Mouse (Mus musculus) MEL (cell line): ENCODE data around the gene Lypla2. TPM values are rescaled to one million over a fixed set of nuclear protein-coding genes. Genes with fewer than 3 reads are reported as not detected.

Source experiments
- DNase-seq: peaks from one replicate; pipeline ENCODE4 v3.0.0; 2011; ENCODE audit warnings: low read depth, low spot score
- H3K27ac ChIP-seq: 2 replicates; pipeline ENCODE4 v1.5.1; 2012; ENCODE audit warnings: low read depth, mild to moderate bottlenecking, control low read depth, low read length, moderate library complexity; ENCODE audit not compliant: control insufficient read depth
- H3K27me3 ChIP-seq, 2 experiments: fragments of 150-350 bp in 1 of 2; sonication (generic) in 1 of 2; 2 replicates each; pipeline ENCODE4 v1.6.1; 2012; ENCODE audit warnings: low read length in 2 of 2, mild to moderate bottlenecking in 2 of 2, improper control_type of control experiment in 1 of 2, moderate library complexity in 1 of 2; ENCODE audit not compliant: insufficient read depth in 2 of 2, control insufficient read depth in 1 of 2
- H3K36me3 ChIP-seq, 2 experiments: 2 replicates each; pipeline ENCODE4 v1.6.1; 2012 to 2014; ENCODE audit warnings: low read length in 2 of 2, improper control_type of control experiment in 1 of 2, inconsistent platforms in 1 of 2, mild to moderate bottlenecking in 1 of 2; ENCODE audit not compliant: insufficient read depth in 2 of 2, control insufficient read depth in 1 of 2
- H3K4me1 ChIP-seq, 2 experiments: fragments of 150-350 bp in 1 of 2; sonication (generic) in 1 of 2; 2 replicates each; pipeline ENCODE4 v1.6.1; 2012; ENCODE audit warnings: low read length in 2 of 2, improper control_type of control experiment in 1 of 2, mild to moderate bottlenecking in 1 of 2; ENCODE audit not compliant: insufficient read depth in 2 of 2, control insufficient read depth in 1 of 2
- H3K4me3 ChIP-seq, 2 experiments: fragments of 150-350 bp in 1 of 2; sonication (generic) in 1 of 2; 2 replicates each; pipeline ENCODE4 v1.5.1; 2012; ENCODE audit warnings: low read depth in 2 of 2, low read length in 2 of 2, mild to moderate bottlenecking in 2 of 2, moderate library complexity in 2 of 2, control low read depth in 1 of 2, improper control_type of control experiment in 1 of 2; ENCODE audit not compliant: control insufficient read depth in 1 of 2, insufficient read depth in 1 of 2
- H3K79me2 ChIP-seq: 2 replicates; pipeline ENCODE4 v1.6.1; 2012; ENCODE audit warnings: mild to moderate bottlenecking, low read length, moderate library complexity; ENCODE audit not compliant: control insufficient read depth, poor library complexity, insufficient read depth
- H3K9ac ChIP-seq: 2 replicates; pipeline ENCODE4 v1.6.1; 2012; ENCODE audit warnings: low read depth, mild to moderate bottlenecking, control low read depth, low read length, moderate library complexity; ENCODE audit not compliant: control insufficient read depth, poor library complexity, severe bottlenecking
- H3K9me3 ChIP-seq: fragments of 150-350 bp; sonication (generic); replicated peaks from 2 replicates; pipeline ENCODE4 v1.6.1; 2012; ENCODE audit warnings: mild to moderate bottlenecking, low read length, improper control_type of control experiment, moderate library complexity; ENCODE audit not compliant: insufficient read depth
- BHLHE40 ChIP-seq: IDR thresholded peaks from 2 replicates; pipeline ENCODE4 v1.6.1; 2012; ENCODE audit warnings: low read depth, mild to moderate bottlenecking, inconsistent platforms, low read length, improper control_type of control experiment, borderline replicate concordance
- E2F4 ChIP-seq: IDR thresholded peaks from 2 replicates; pipeline ENCODE4 v1.6.1; 2011; ENCODE audit warnings: low read depth, low read length, improper control_type of control experiment, borderline replicate concordance
- ELF1 ChIP-seq: IDR thresholded peaks from 2 replicates; pipeline ENCODE4 v1.6.1; 2014; ENCODE audit warnings: low read depth, mild to moderate bottlenecking, inconsistent platforms, low read length, improper control_type of control experiment, moderate library complexity
- JUND ChIP-seq: IDR thresholded peaks from 2 replicates; pipeline ENCODE4 v1.6.1; 2011; ENCODE audit warnings: low read depth, mild to moderate bottlenecking, improper control_type of control experiment, low read length
- KAT2A ChIP-seq: conservative IDR thresholded peaks from 2 replicates; pipeline ENCODE4 v1.6.1; 2012; ENCODE audit warnings: low read depth, low read length, improper control_type of control experiment, inconsistent platforms
- MAFK ChIP-seq: IDR thresholded peaks from 2 replicates; pipeline ENCODE4 v1.6.1; 2011; ENCODE audit warnings: low read depth, mild to moderate bottlenecking, low read length, improper control_type of control experiment, borderline replicate concordance
- MAZ ChIP-seq: IDR thresholded peaks from 2 replicates; pipeline ENCODE4 v1.6.1; 2012; ENCODE audit warnings: low read depth, mild to moderate bottlenecking, inconsistent platforms, low read length, improper control_type of control experiment
- MEF2A ChIP-seq: IDR thresholded peaks from 2 replicates; pipeline ENCODE4 v1.6.1; 2014; ENCODE audit warnings: low read depth, mild to moderate bottlenecking, inconsistent platforms, low read length, improper control_type of control experiment; ENCODE audit not compliant: poor library complexity, insufficient replicate concordance, severe bottlenecking; ENCODE audit errors: extremely low read depth
- MYB ChIP-seq: IDR thresholded peaks from 2 replicates; pipeline ENCODE4 v1.6.1; 2011; ENCODE audit warnings: mild to moderate bottlenecking, low read depth, low read length, improper control_type of control experiment
- NELFE ChIP-seq: IDR thresholded peaks from 2 replicates; pipeline ENCODE4 v1.6.1; 2011; ENCODE audit warnings: low read depth, low read length, improper control_type of control experiment
- POLR2A ChIP-seq, 2 experiments: IDR thresholded peaks; 2 replicates each; pipeline ENCODE4 v1.6.1; 2011 to 2012; ENCODE audit warnings: low read length in 2 of 2, mild to moderate bottlenecking in 2 of 2, control low read depth in 1 of 2, improper control_type of control experiment in 1 of 2, low read depth in 1 of 2, moderate library complexity in 1 of 2; ENCODE audit not compliant: control insufficient read depth in 1 of 2, insufficient read depth in 1 of 2, poor library complexity in 1 of 2
- RAD21 ChIP-seq: IDR thresholded peaks from 2 replicates; pipeline ENCODE4 v1.6.1; 2011; ENCODE audit warnings: mild to moderate bottlenecking, low read depth, low read length, improper control_type of control experiment
- RCOR1 ChIP-seq: IDR thresholded peaks from 2 replicates; pipeline ENCODE4 v1.6.1; 2012; ENCODE audit warnings: low read depth, mild to moderate bottlenecking, inconsistent platforms, low read length, improper control_type of control experiment
- SMC3 ChIP-seq: IDR thresholded peaks from 2 replicates; pipeline ENCODE4 v1.6.1; 2011; ENCODE audit warnings: low read depth, low read length, improper control_type of control experiment
- TAL1 ChIP-seq: IDR thresholded peaks from 2 replicates; pipeline ENCODE4 v1.6.1; 2012; ENCODE audit warnings: mild to moderate bottlenecking, inconsistent platforms, low read length, moderate library complexity, mixed read lengths
- TBP ChIP-seq: IDR thresholded peaks from 2 replicates; pipeline ENCODE4 v1.8.0; 2011; ENCODE audit warnings: low read depth, low read length, improper control_type of control experiment
- TCF12 ChIP-seq: IDR thresholded peaks from 2 replicates; pipeline ENCODE4 v1.6.1; 2014; ENCODE audit warnings: low read depth, mild to moderate bottlenecking, inconsistent platforms, low read length, improper control_type of control experiment, moderate library complexity
- UBTF ChIP-seq: IDR thresholded peaks from 2 replicates; pipeline ENCODE4 v1.6.1; 2012; ENCODE audit warnings: low read depth, mild to moderate bottlenecking, inconsistent platforms, low read length, improper control_type of control experiment, moderate library complexity, borderline replicate concordance; ENCODE audit not compliant: insufficient read depth
- USF1 ChIP-seq: IDR thresholded peaks from 2 replicates; pipeline ENCODE4 v1.6.1; 2014; ENCODE audit warnings: low read depth, mild to moderate bottlenecking, inconsistent platforms, low read length, improper control_type of control experiment, moderate library complexity
- USF2 ChIP-seq, 2 experiments: IDR thresholded peaks; 2 replicates each; pipeline ENCODE4 v1.6.1; 2011 to 2012; ENCODE audit warnings: improper control_type of control experiment in 2 of 2, low read length in 2 of 2, borderline replicate concordance in 1 of 2, inconsistent platforms in 1 of 2, low read depth in 1 of 2, mild to moderate bottlenecking in 1 of 2; ENCODE audit not compliant: insufficient read depth in 1 of 2
- ZC3H11A ChIP-seq: IDR thresholded peaks from 2 replicates; pipeline ENCODE4 v1.6.1; 2012; ENCODE audit warnings: low read depth, mild to moderate bottlenecking, inconsistent platforms, low read length, improper control_type of control experiment
- ZKSCAN1 ChIP-seq: IDR thresholded peaks from 2 replicates; pipeline ENCODE4 v1.6.1; 2012; ENCODE audit warnings: low read depth, mild to moderate bottlenecking, inconsistent platforms, low read length, improper control_type of control experiment, moderate library complexity
- ZMIZ1 ChIP-seq: IDR thresholded peaks from 2 replicates; pipeline ENCODE4 v1.6.1; 2012; ENCODE audit warnings: low read depth, mild to moderate bottlenecking, inconsistent platforms, low read length, improper control_type of control experiment, moderate library complexity
- ZNF384 ChIP-seq: IDR thresholded peaks from 2 replicates; pipeline ENCODE4 v1.6.1; 2012; ENCODE audit warnings: low read depth, mild to moderate bottlenecking, inconsistent platforms, low read length, improper control_type of control experiment
- polyA plus RNA-seq, 2 experiments: library from polyadenylated mRNA; stranded (reverse) in 1 of 2; unstranded in 1 of 2; fragments of >175 nt in 1 of 2; fragments of >200 nt in 1 of 2; gene quantifications; 2 replicates each; pipeline versions ENCODE4 v1.2.1 to v1.2.4; 2012; ENCODE audit warnings: low replicate concordance in 2 of 2, low read depth in 1 of 2; ENCODE audit not compliant: insufficient read length in 2 of 2, insufficient read depth in 1 of 2, missing spikeins in 1 of 2
- total RNA-seq: library from RNA; depleted of rRNA; stranded (reverse); fragments of 300-350 nt; gene quantifications from 2 replicates; pipeline ENCODE4 v1.2.3, GENCODE M21; 2012

Lypla2 gene
- total and polyA plus RNA-seq, 3 experiments, result 65.1 to 95.6 TPM; not detected in 1

DNA sequence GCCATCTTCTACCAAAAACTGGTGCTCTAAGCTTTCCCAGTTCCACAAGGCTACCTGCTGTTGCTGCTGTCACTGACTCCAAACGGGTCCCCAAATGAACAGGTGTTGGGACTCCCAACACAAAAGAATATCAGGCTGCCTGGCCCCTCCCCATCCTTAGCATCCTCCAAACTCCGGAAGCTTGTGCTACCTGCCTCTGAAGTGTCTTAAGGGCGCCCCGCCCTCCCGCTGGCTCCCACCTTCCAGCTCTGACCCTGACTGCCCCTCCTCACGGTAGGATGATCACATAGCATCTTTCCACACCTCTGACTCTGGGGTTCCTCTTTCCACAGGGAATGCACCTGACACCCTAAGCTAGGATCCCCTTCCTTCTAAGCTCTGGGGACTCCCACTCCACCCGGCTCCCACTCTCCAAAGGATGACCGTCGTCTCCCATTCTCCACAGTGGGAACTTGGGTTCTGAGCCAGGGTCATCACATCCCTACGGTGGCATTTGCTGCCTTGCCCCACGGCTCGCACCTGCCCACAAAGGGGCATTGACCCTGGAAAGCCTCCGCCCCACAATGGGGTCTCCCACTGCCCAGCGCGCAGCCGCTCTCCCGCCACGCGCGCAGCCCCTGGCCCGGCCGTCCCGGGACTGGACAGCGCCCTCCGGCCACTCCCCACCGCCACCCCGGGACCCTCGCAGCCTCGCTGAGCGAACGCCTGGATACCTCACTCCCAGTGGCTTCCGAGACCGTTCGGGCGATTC, 446 bp downstream of the Lypla2 start:
- Histone ChIP-seq H3K9me3 (no peaks in the 10 kb centered on the region), H3K4me1 (peaks cover 0 to 22% of the 10 kb centered on the region in 2 experiments; a peak in 3 of 4 replicates), H3K27ac (peak overlapping the region; percentile 95), H3K36me3 (peaks cover 8 to 11% of the 10 kb centered on the region in 2 experiments; a peak in 3 of 4 replicates), H3K79me2 (peaks cover 16% of the 10 kb centered on the region), H3K9ac (peak overlapping the region; percentile 83), H3K27me3 (no peaks in the 10 kb centered on the region), H3K4me3 (peak overlapping the region; percentile 68 to 90)
- TF ChIP-seq NELFE, result no peak
- TF ChIP-seq POLR2A (IDR thresholded peaks at IDR 0.05; ENCODE audit: control insufficient read depth in 1 of 2, insufficient read depth in 1 of 2, low read depth in 1 of 2, low read length in 2 of 2, poor library complexity in 1 of 2), result peak in 1 of 2 experiments; percentile 81; a peak in 1 of 4 replicates
- TF ChIP-seq TAL1, result no peak
- no peak for TF ChIP-seq ZNF384
- TF ChIP-seq ELF1, result no peak
- TF ChIP-seq KAT2A, result no peak
- TF ChIP-seq E2F4, result no peak
- no peak for TF ChIP-seq RCOR1
- 0 out of 2 replicates have a peak, but pooled peaks have one; percentile 34 for TF ChIP-seq TBP
- no peak for TF ChIP-seq ZKSCAN1
- TF ChIP-seq JUND, result no peak
- no peak for TF ChIP-seq MAFK
- DNase-seq, result peak; percentile 47

DNA sequence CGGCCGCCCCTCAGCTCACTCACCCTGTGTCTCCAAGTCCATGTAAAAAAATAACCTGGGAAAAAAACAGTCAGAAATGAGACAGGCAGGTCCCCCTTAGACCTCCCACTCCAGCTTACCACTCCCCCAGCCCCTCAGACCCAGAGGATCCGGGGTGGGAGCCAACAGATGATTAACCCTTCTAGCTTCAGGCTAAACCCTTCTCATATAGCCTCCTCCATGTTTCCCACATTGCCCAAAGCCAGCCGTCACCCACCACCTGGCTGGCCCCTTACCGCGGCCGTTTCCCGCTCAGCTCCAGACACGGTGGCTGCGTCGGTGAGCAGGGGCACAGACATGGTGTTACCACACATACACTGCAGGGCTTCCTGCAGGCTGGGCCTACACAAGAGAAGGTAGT, 1.8 kb downstream of the Lypla2 start:
- H3K79me2 ChIP-seq, result peaks cover 16% of the 10 kb centered on the region
- H3K4me1 ChIP-seq, result peaks cover 0 to 22% of the 10 kb centered on the region in 2 experiments; a peak in 3 of 4 replicates
- no peak overlapping the region for H3K4me3 ChIP-seq
- no peak for TF ChIP-seq NELFE
- TF ChIP-seq USF2 (IDR thresholded peaks at IDR 0.05; ENCODE audit: borderline replicate concordance in 1 of 2, insufficient read depth in 1 of 2, low read depth in 1 of 2, low read length in 2 of 2), result no peak
- no peak for TF ChIP-seq ZMIZ1
- no peak for TF ChIP-seq RAD21
- TF ChIP-seq USF1, result no peak
- TF ChIP-seq POLR2A (IDR thresholded peaks at IDR 0.05; ENCODE audit: control insufficient read depth in 1 of 2, insufficient read depth in 1 of 2, low read depth in 1 of 2, low read length in 2 of 2, poor library complexity in 1 of 2), result no peak
- no peak for TF ChIP-seq MYB
- TF ChIP-seq BHLHE40, result no peak
- no peak for TF ChIP-seq ZC3H11A
- TF ChIP-seq UBTF, result no peak
- no peak for TF ChIP-seq TCF12
- TF ChIP-seq SMC3, result no peak
- TF ChIP-seq E2F4, result no peak
- no peak for TF ChIP-seq MEF2A
- TF ChIP-seq MAZ, result no peak
- TF ChIP-seq, all 39 proteins: peak for 0
- Histone ChIP-seq H3K9me3 (no peaks in the 10 kb centered on the region), H3K27me3 (no peaks in the 10 kb centered on the region), H3K36me3 (peaks cover 3 to 11% of the 10 kb centered on the region in 2 experiments; a peak in 3 of 4 replicates), H3K27ac (no peak overlapping the region), H3K9ac (no peak overlapping the region)
- no peak for DNase-seq
